Mouse (Mus musculus) CH12.LX (cell line): ENCODE measurements at regions not wholly inside any gene's neighbourhood (a gene's known extent, or its start where the extent isn't known, plus 50 kb on each side); places are given as distances from the start of the nearest gene placed in this dataset.

Experiments
- DNase-seq: peaks from one replicate; pipeline ENCODE4 v3.0.0-alpha.2; 2013; ENCODE audit errors: extremely low read depth
- H3K27ac ChIP-seq: 2 replicates; pipeline ENCODE4 v1.5.1; 2012; ENCODE audit warnings: low read depth, mild to moderate bottlenecking, control low read depth, moderate library complexity; ENCODE audit not compliant: insufficient read depth
- H3K27me3 ChIP-seq: replicated peaks from 2 replicates; pipeline ENCODE3; 2012; ENCODE audit warnings: inconsistent platforms
- H3K36me3 ChIP-seq, 2 experiments: replicated peaks in 1 of 2; 2 replicates each; pipeline versions ENCODE3 to v1.6.1; 2012; ENCODE audit warnings: inconsistent platforms in 1 of 2, low read length in 1 of 2, mild to moderate bottlenecking in 1 of 2, mixed read lengths in 1 of 2, moderate library complexity in 1 of 2; ENCODE audit not compliant: control insufficient read depth in 1 of 2, insufficient read depth in 1 of 2
- H3K4me1 ChIP-seq, 2 experiments: 2 replicates each; pipeline ENCODE4 v1.6.1; 2012; ENCODE audit warnings: inconsistent platforms in 1 of 2, moderate library complexity in 1 of 2; ENCODE audit not compliant: insufficient read depth in 2 of 2, control insufficient read depth in 1 of 2
- H3K4me2 ChIP-seq: 2 replicates; pipeline ENCODE4 v1.6.1; 2012; ENCODE audit warnings: low read depth, mild to moderate bottlenecking, control low read depth; ENCODE audit not compliant: poor library complexity, insufficient read depth, severe bottlenecking
- H3K4me3 ChIP-seq, 3 experiments: fragments of 150-350 bp in 1 of 3; sonication (generic) in 1 of 3; replicated peaks in 1 of 3; 2 replicates each; pipeline versions ENCODE3 to v1.5.1; 2011 to 2012; ENCODE audit warnings: low read depth in 2 of 3, low read length in 2 of 3, mild to moderate bottlenecking in 2 of 3, moderate library complexity in 2 of 3, control low read depth in 1 of 3, improper control_type of control experiment in 1 of 3, inconsistent platforms in 1 of 3, mixed read lengths in 1 of 3; ENCODE audit not compliant: poor library complexity in 1 of 3
- H3K79me2 ChIP-seq: replicated peaks from 2 replicates; pipeline ENCODE4 v1.6.1; 2012; ENCODE audit warnings: mild to moderate bottlenecking, moderate library complexity; ENCODE audit not compliant: control insufficient read depth, poor library complexity, insufficient read depth, severe bottlenecking; ENCODE audit errors: extremely low read depth
- H3K9ac ChIP-seq: 2 replicates; pipeline ENCODE4 v1.6.1; 2012; ENCODE audit warnings: low read depth, mild to moderate bottlenecking, control low read depth, moderate library complexity; ENCODE audit not compliant: insufficient read depth
- H3K9me3 ChIP-seq: replicated peaks from 2 replicates; pipeline ENCODE3; 2012; ENCODE audit warnings: low read length, inconsistent platforms, mixed read lengths
- CHD1 ChIP-seq: IDR thresholded peaks from 2 replicates; pipeline ENCODE4 v1.6.1; 2012; ENCODE audit warnings: low read depth, low read length, improper control_type of control experiment, inconsistent platforms
- E2F4 ChIP-seq: IDR thresholded peaks from 2 replicates; pipeline ENCODE4 v1.6.1; 2011; ENCODE audit warnings: low read depth, low read length, improper control_type of control experiment; ENCODE audit not compliant: insufficient replicate concordance
- ETS1 ChIP-seq: conservative IDR thresholded peaks from 2 replicates; pipeline ENCODE4 v1.6.1; 2012; ENCODE audit warnings: low read depth, mild to moderate bottlenecking, inconsistent platforms, low read length, improper control_type of control experiment, moderate library complexity
- HCFC1 ChIP-seq: IDR thresholded peaks from 2 replicates; pipeline ENCODE4 v1.6.1; 2012; ENCODE audit warnings: low read depth, mild to moderate bottlenecking, inconsistent platforms, low read length, improper control_type of control experiment
- JUN ChIP-seq: IDR thresholded peaks from 2 replicates; pipeline ENCODE4 v1.6.1; 2011; ENCODE audit warnings: low read depth, mild to moderate bottlenecking, low read length, improper control_type of control experiment, moderate library complexity; ENCODE audit not compliant: insufficient read depth
- JUND ChIP-seq: conservative IDR thresholded peaks from 2 replicates; pipeline ENCODE4 v1.6.1; 2011; ENCODE audit warnings: low read depth, low read length, improper control_type of control experiment
- KAT2A ChIP-seq: IDR thresholded peaks from 2 replicates; pipeline ENCODE4 v1.6.1; 2012; ENCODE audit warnings: low read length, improper control_type of control experiment, inconsistent platforms; ENCODE audit not compliant: insufficient replicate concordance
- MAFK ChIP-seq: IDR thresholded peaks from 2 replicates; pipeline ENCODE4 v1.6.1; 2011; ENCODE audit warnings: low read length, improper control_type of control experiment; ENCODE audit not compliant: insufficient replicate concordance
- MAX ChIP-seq: IDR thresholded peaks from 2 replicates; pipeline ENCODE4 v1.6.1; 2011; ENCODE audit warnings: low read length, improper control_type of control experiment
- MAZ ChIP-seq: IDR thresholded peaks from 2 replicates; pipeline ENCODE4 v1.6.1; 2012; ENCODE audit warnings: low read depth, mild to moderate bottlenecking, inconsistent platforms, low read length, improper control_type of control experiment, moderate library complexity
- MEF2A ChIP-seq: IDR thresholded peaks from 2 replicates; pipeline ENCODE4 v1.6.1; 2014; ENCODE audit warnings: low read depth, mild to moderate bottlenecking, inconsistent platforms, low read length, improper control_type of control experiment, borderline replicate concordance
- MXI1 ChIP-seq: IDR thresholded peaks from 2 replicates; pipeline ENCODE4 v1.6.1; 2011; ENCODE audit warnings: mild to moderate bottlenecking, low read depth, low read length, improper control_type of control experiment
- MYC ChIP-seq: IDR thresholded peaks from 2 replicates; pipeline ENCODE4 v1.6.1; 2011; ENCODE audit warnings: low read depth, mild to moderate bottlenecking, improper control_type of control experiment, low read length
- NELFE ChIP-seq: IDR thresholded peaks from 2 replicates; pipeline ENCODE4 v1.6.1; 2011; ENCODE audit warnings: low read depth, low read length, improper control_type of control experiment
- POLR2A ChIP-seq: IDR thresholded peaks from 2 replicates; pipeline ENCODE4 v1.6.1; 2011; ENCODE audit warnings: low read depth, mild to moderate bottlenecking, improper control_type of control experiment, low read length
- RCOR1 ChIP-seq: conservative IDR thresholded peaks from 2 replicates; pipeline ENCODE4 v1.6.1; 2012; ENCODE audit warnings: low read depth, mild to moderate bottlenecking, inconsistent platforms, low read length, improper control_type of control experiment
- SMC3 ChIP-seq: IDR thresholded peaks from 2 replicates; pipeline ENCODE4 v1.6.1; 2011; ENCODE audit warnings: low read depth, low read length, improper control_type of control experiment
- USF1 ChIP-seq: IDR thresholded peaks from 2 replicates; pipeline ENCODE4 v1.6.1; 2014; ENCODE audit warnings: low read depth, mild to moderate bottlenecking, inconsistent platforms, low read length, improper control_type of control experiment
- USF2 ChIP-seq: conservative IDR thresholded peaks from 2 replicates; pipeline ENCODE4 v1.6.1; 2011; ENCODE audit warnings: low read depth, low read length, improper control_type of control experiment
- ZC3H11A ChIP-seq: IDR thresholded peaks from 2 replicates; pipeline ENCODE4 v1.6.1; 2012; ENCODE audit warnings: low read depth, mild to moderate bottlenecking, inconsistent platforms, low read length, improper control_type of control experiment
- ZKSCAN1 ChIP-seq: IDR thresholded peaks from 2 replicates; pipeline ENCODE4 v1.6.1; 2012; ENCODE audit warnings: low read depth, inconsistent platforms, low read length, improper control_type of control experiment, borderline replicate concordance
- ZNF384 ChIP-seq: IDR thresholded peaks from 2 replicates; pipeline ENCODE4 v1.6.1; 2012; ENCODE audit warnings: low read depth, low read length, improper control_type of control experiment, inconsistent platforms
- dilution Hi-C: fragments of 300-500 bp; cut with MboI; formaldehyde crosslinking; loops from 2 replicates; pipeline ENCODE4 v1.14.3; 2020; ENCODE audit warnings: low sequenced_read_pairs; ENCODE audit not compliant: extremely low pct_unique_long_range_greater_than_20kb, extremely low pct_ligation_motif_present
- in situ Hi-C: fragments of 300-500 bp; cut with MboI; formaldehyde crosslinking; loops from 3 replicates; pipeline ENCODE4 v1.14.3; 2019; ENCODE audit warnings: low sequenced_read_pairs, low pct_ligation_motif_present, low pct_unique_long_range_greater_than_20kb, mixed read lengths

- TF ChIP-seq ZNF384 (no peak), E2F4 (no peak), MAFK (no peak), HCFC1 (no peak), JUND (no peak), MYC (no peak), USF2 (no peak), ZKSCAN1 (no peak), KAT2A (no peak), MXI1 (no peak)
- TF ChIP-seq, all 38 proteins: peak for 0
- Histone ChIP-seq H3K9me3 (peaks cover 86% of the 10 kb centered on the region), H3K36me3 (no peaks in the 10 kb centered on the region), H3K79me2 (no peaks in the 10 kb centered on the region), H3K4me1 (no peaks in the 10 kb centered on the region), H3K9ac (no peak overlapping the region), H3K4me2 (no peak overlapping the region), H3K4me3 (no peak overlapping the region), H3K27me3 (no peaks in the 10 kb centered on the region), H3K27ac (no peak overlapping the region)
- dilution Hi-C loops = no loop called here
- DNase-seq = no peak
- in situ Hi-C loops = no loop called here
Measured at GRCm38 (mm10) chr13:72266174-72266768, 302.7 kb upstream of the Irx1 start.

GRCm38 (mm10) chr13:72280343-72280742, 316.8 kb upstream of the Irx1 start:
- H3K27ac ChIP-seq = no peak overlapping the region
- H3K79me2 ChIP-seq = no peaks in the 10 kb centered on the region
- TF ChIP-seq MAFK (no peak), ZC3H11A (no peak), CHD1 (no peak), NELFE (no peak), POLR2A (no peak), MAZ (no peak), MXI1 (no peak), JUN (no peak), SMC3 (no peak), ZNF384 (no peak), RCOR1 (no peak), ETS1 (no peak), USF1 (no peak), MEF2A (no peak), MAX (no peak), E2F4 (no peak)
- dilution Hi-C loops (no loop called here), in situ Hi-C loops (no loop called here)
- H3K36me3 ChIP-seq = no peaks in the 10 kb centered on the region
- H3K9me3 ChIP-seq = peaks cover 86% of the 10 kb centered on the region
- no peaks in the 10 kb centered on the region for H3K27me3 ChIP-seq
- DNase-seq = no peak
- H3K4me1 ChIP-seq = no peaks in the 10 kb centered on the region
- H3K4me3 ChIP-seq = no peak overlapping the region
- no peak overlapping the region for H3K4me2 ChIP-seq
- H3K9ac ChIP-seq = no peak overlapping the region
